Mouse (Mus musculus) urinary bladder, postnatal 25 days (tissue): ENCODE measurements around the gene Pdcd6ip.
"Not testable (repeated sequence)": the region's sequence is repeated elsewhere in the genome, so short reads cannot be mapped to it uniquely, and the experiment has no call there.

ENCODE experiments used
- DNase-seq: peaks from one replicate; pipeline ENCODE4 v3.0.0; 2022; ENCODE audit warnings: low spot score

Gene Pdcd6ip

GRCm38 (mm10) chr9:113701441-113702160 lies 6.5 kb downstream of the Pdcd6ip start:
- no peak for DNase-seq

- no peak for DNase-seq
Observed at GRCm38 (mm10) chr9:113687461-113687860, 20.6 kb downstream of the Pdcd6ip start.

GRCm38 (mm10) chr9:113673721-113674120 lies 34.3 kb downstream of the Pdcd6ip start:
- DNase-seq = peak; percentile 14

GRCm38 (mm10) chr9:113672352-113672751 lies 35.7 kb downstream of the Pdcd6ip start:
- DNase-seq = no peak

- no peak for DNase-seq
Observed at GRCm38 (mm10) chr9:113670857-113671106, 37.3 kb downstream of the Pdcd6ip start.

- DNase-seq = no peak
Observed at GRCm38 (mm10) chr9:113670105-113670856, 37.8 kb downstream of the Pdcd6ip start.

- DNase-seq = no peak
Observed at GRCm38 (mm10) chr9:113663476-113663875, 44.6 kb downstream of the Pdcd6ip start.

- DNase-seq = no peak
Observed at GRCm38 (mm10) chr9:113657837-113658236, 50.2 kb downstream of the Pdcd6ip start.

- DNase-seq = no peak
Observed at GRCm38 (mm10) chr9:113653571-113653970, 54.5 kb downstream of the Pdcd6ip start.

GRCm38 (mm10) chr9:113650787-113651186 lies 57.3 kb downstream of the Pdcd6ip start:
- DNase-seq = no peak

- not testable (repeated sequence) for DNase-seq
Observed at GRCm38 (mm10) chr9:113649211-113649610, 58.8 kb downstream of the Pdcd6ip start.

- no peak for DNase-seq
Observed at GRCm38 (mm10) chr9:113645837-113646169, 62.3 kb downstream of the Pdcd6ip start.

GRCm38 (mm10) chr9:113645153-113645836 lies 62.8 kb downstream of the Pdcd6ip start:
- DNase-seq = peak; percentile 44

- no peak for DNase-seq
Observed at GRCm38 (mm10) chr9:113644701-113645100, 63.4 kb downstream of the Pdcd6ip start.

GRCm38 (mm10) chr9:113644076-113644475 lies 64.0 kb downstream of the Pdcd6ip start:
- DNase-seq = no peak

GRCm38 (mm10) chr9:113643669-113644068 lies 64.4 kb downstream of the Pdcd6ip start:
- no peak for DNase-seq

- DNase-seq = no peak
Observed at GRCm38 (mm10) chr9:113634986-113635385, 73.1 kb downstream of the Pdcd6ip start.

GRCm38 (mm10) chr9:113633168-113633744 lies 74.8 kb downstream of the Pdcd6ip start:
- no peak for DNase-seq

- DNase-seq = no peak
Observed at GRCm38 (mm10) chr9:113632350-113633043, 75.6 kb downstream of the Pdcd6ip start.

- no peak for DNase-seq
Observed at GRCm38 (mm10) chr9:113629632-113630031, 78.4 kb downstream of the Pdcd6ip start.

GRCm38 (mm10) chr9:113629191-113629590 lies 78.9 kb downstream of the Pdcd6ip start:
- no peak for DNase-seq

GRCm38 (mm10) chr9:113628780-113629179 lies 79.3 kb downstream of the Pdcd6ip start:
- no peak for DNase-seq
